Mouse (Mus musculus): ENCODE results near the gene Tent4b. TPM values are rescaled to one million over a fixed set of nuclear protein-coding genes. Genes with fewer than 3 reads are reported as not detected.
A peak's percentile ranks its signal among the peaks of the same experiment; 100 is the strongest.

The Tent4b gene
- polyA plus RNA-seq, 1 experiment from 2014 or later, result 4.6 TPM

GRCm38 (mm10) chr8:88286421-88286960 lies 87.5 kb downstream of the Tent4b start:
- no peak overlapping the region for H3K9ac ChIP-seq (replicated peaks)
- no peak for ATAC-seq
- H3K27me3 ChIP-seq (ENCODE audit: insufficient read depth, low read length), result no peaks in the 10 kb centered on the region
- 78% methylated on average over 14 of the region's 14 CpGs for WGBS (ENCODE audit: insufficient replicate concordance)
- H3K36me3 ChIP-seq (replicated peaks; ENCODE audit: insufficient read depth, low read length), result no peaks in the 10 kb centered on the region
- DNase-seq, result peak; percentile 12
- peaks cover 35% of the 10 kb centered on the region for H3K4me1 ChIP-seq (ENCODE audit: insufficient read depth)
- H3K27ac ChIP-seq (ENCODE audit: low read depth), result no peak overlapping the region
- no peak overlapping the region for H3K4me3 ChIP-seq (ENCODE audit: low read depth, low read length)
- TF ChIP-seq CTCF (IDR thresholded peaks at IDR 0.05; ENCODE audit: low read depth) (no peak), EP300 (IDR thresholded peaks at IDR 0.05; ENCODE audit: low read depth) (no peak)
- H3K4me2 ChIP-seq (ENCODE audit: low read depth, low read length), result no peak overlapping the region
- no peaks in the 10 kb centered on the region for H3K9me3 ChIP-seq (ENCODE audit: low read length)

DNA sequence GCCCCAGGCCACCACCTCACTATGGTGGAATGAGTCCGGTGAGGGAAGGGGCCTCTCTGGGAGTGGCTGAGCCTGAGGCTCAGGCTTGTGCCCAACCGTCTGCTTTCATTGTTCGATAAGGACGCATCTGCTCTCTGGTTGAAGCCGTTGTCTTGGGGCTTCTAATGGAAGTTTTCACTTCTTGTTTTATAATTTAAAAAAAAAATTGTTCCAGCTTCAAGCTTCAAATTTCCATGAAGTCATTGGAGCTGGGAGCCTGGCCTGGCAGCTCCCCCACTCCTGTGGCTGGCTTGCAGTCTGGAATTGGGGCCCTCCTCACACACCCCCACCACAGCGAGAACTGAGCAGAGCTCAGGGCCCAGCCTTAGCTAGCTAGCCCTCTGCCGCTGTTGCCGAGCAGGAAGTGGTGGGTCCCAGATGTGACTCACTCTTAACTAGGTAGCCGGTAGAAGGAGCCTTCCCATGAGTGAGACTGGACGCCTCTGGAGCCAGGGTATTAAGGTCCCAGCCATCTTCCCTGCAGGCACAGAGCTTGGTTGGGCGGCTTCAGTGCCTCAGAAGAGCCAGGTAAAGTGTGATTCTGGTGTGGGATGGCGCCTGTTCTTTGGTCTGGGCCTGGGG lies 89.7 kb downstream of the Tent4b start:
- no peaks in the 10 kb centered on the region for H3K36me3 ChIP-seq (replicated peaks; ENCODE audit: insufficient read depth, low read length)
- peak overlapping the region; percentile 49 for H3K9ac ChIP-seq (replicated peaks)
- H3K4me2 ChIP-seq (ENCODE audit: low read depth, low read length), result peak overlapping the region; percentile 59
- no peaks in the 10 kb centered on the region for H3K27me3 ChIP-seq (ENCODE audit: insufficient read depth, low read length)
- peak overlapping the region; percentile 64 for H3K27ac ChIP-seq (ENCODE audit: low read depth)
- ATAC-seq, result peak; percentile 68
- H3K4me1 ChIP-seq (ENCODE audit: insufficient read depth), result peaks cover 34% of the 10 kb centered on the region
- WGBS (ENCODE audit: insufficient replicate concordance), result 33% methylated on average over 12 of the region's 12 CpGs
- DNase-seq, result peak; percentile 39
- no peaks in the 10 kb centered on the region for H3K9me3 ChIP-seq (ENCODE audit: low read length)
- TF ChIP-seq CTCF (IDR thresholded peaks at IDR 0.05; ENCODE audit: low read depth) (no peak), EP300 (IDR thresholded peaks at IDR 0.05; ENCODE audit: low read depth) (no peak)
- peak overlapping the region; percentile 27 for H3K4me3 ChIP-seq (ENCODE audit: low read depth, low read length)

DNA sequence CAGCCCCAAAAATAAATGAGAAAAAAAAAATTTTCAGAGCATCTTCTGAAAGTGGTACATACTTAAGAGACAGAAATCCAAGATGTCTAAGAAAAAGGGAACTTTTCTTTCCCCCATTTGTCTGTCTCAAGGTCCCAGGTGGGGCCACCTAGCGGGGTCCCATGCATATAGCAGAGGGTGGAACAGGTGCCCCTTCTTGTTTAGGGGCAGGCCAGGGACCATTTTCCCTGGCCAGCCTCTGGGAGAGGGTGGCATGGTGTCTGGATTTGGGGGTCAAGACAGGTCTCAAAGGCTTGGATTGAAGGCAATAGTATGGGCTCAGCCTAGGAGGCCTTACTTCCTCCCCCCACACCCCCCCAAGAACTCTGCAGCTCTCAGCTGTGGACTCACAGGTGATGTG lies 90.9 kb downstream of the Tent4b start:
- DNase-seq (peak; percentile 26), ATAC-seq (no peak)
- no peaks in the 10 kb centered on the region for H3K9me3 ChIP-seq (ENCODE audit: low read length)
- no peak overlapping the region for H3K9ac ChIP-seq (replicated peaks)
- no peaks in the 10 kb centered on the region for H3K27me3 ChIP-seq (ENCODE audit: insufficient read depth, low read length)
- H3K36me3 ChIP-seq (replicated peaks; ENCODE audit: insufficient read depth, low read length), result no peaks in the 10 kb centered on the region
- H3K27ac ChIP-seq (ENCODE audit: low read depth), result peak overlapping the region; percentile 64
- H3K4me2 ChIP-seq (ENCODE audit: low read depth, low read length), result no peak overlapping the region
- WGBS (ENCODE audit: insufficient replicate concordance), result 33% methylated on average over 1 of the region's 1 CpGs
- H3K4me1 ChIP-seq (ENCODE audit: insufficient read depth), result peaks cover 35% of the 10 kb centered on the region
- no peak overlapping the region for H3K4me3 ChIP-seq (ENCODE audit: low read depth, low read length)
- TF ChIP-seq EP300 (IDR thresholded peaks at IDR 0.05; ENCODE audit: low read depth) (no peak), CTCF (IDR thresholded peaks at IDR 0.05; ENCODE audit: low read depth) (peak; percentile 37)

GRCm38 (mm10) chr8:88290326-88291304 lies 91.6 kb downstream of the Tent4b start:
- Histone ChIP-seq H3K4me3 (ENCODE audit: low read depth, low read length) (no peak overlapping the region), H3K36me3 (replicated peaks; ENCODE audit: insufficient read depth, low read length) (no peaks in the 10 kb centered on the region), H3K4me2 (ENCODE audit: low read depth, low read length) (no peak overlapping the region), H3K4me1 (ENCODE audit: insufficient read depth) (peaks cover 42% of the 10 kb centered on the region), H3K27ac (ENCODE audit: low read depth) (peak overlapping the region; percentile 64), H3K27me3 (ENCODE audit: insufficient read depth, low read length) (no peaks in the 10 kb centered on the region), H3K9me3 (ENCODE audit: low read length) (no peaks in the 10 kb centered on the region), H3K9ac (replicated peaks) (no peak overlapping the region)
- WGBS (ENCODE audit: insufficient replicate concordance), result 60% methylated on average over 13 of the region's 13 CpGs
- TF ChIP-seq EP300 (IDR thresholded peaks at IDR 0.05; ENCODE audit: low read depth) (no peak), CTCF (IDR thresholded peaks at IDR 0.05; ENCODE audit: low read depth) (no peak)
- DNase-seq (peak; percentile 14), ATAC-seq (no peak)

GRCm38 (mm10) chr8:88291305-88291690 lies 92.3 kb downstream of the Tent4b start:
- Histone ChIP-seq H3K9ac (replicated peaks) (no peak overlapping the region), H3K27ac (ENCODE audit: low read depth) (no peak overlapping the region), H3K4me2 (ENCODE audit: low read depth, low read length) (no peak overlapping the region), H3K4me1 (ENCODE audit: insufficient read depth) (peaks cover 39% of the 10 kb centered on the region), H3K36me3 (replicated peaks; ENCODE audit: insufficient read depth, low read length) (0 out of 2 replicates have a peak, but pooled peaks cover 3% of the 10 kb centered on the region), H3K27me3 (ENCODE audit: insufficient read depth, low read length) (no peaks in the 10 kb centered on the region), H3K4me3 (ENCODE audit: low read depth, low read length) (no peak overlapping the region), H3K9me3 (ENCODE audit: low read length) (no peaks in the 10 kb centered on the region)
- peak; percentile 14 for DNase-seq
- WGBS (ENCODE audit: insufficient replicate concordance), result 79% methylated on average over 11 of the region's 11 CpGs
- TF ChIP-seq EP300 (IDR thresholded peaks at IDR 0.05; ENCODE audit: low read depth), result no peak
- TF ChIP-seq CTCF (IDR thresholded peaks at IDR 0.05; ENCODE audit: low read depth), result no peak
- no peak for ATAC-seq

- Histone ChIP-seq H3K27me3 (ENCODE audit: insufficient read depth, low read length) (no peaks in the 10 kb centered on the region), H3K4me2 (ENCODE audit: low read depth, low read length) (peak overlapping the region; percentile 9; the same call in 1 of the 2 replicates), H3K4me1 (ENCODE audit: insufficient read depth) (peaks cover 47% of the 10 kb centered on the region), H3K36me3 (replicated peaks; ENCODE audit: insufficient read depth, low read length) (0 out of 2 replicates have a peak, but pooled peaks cover 4% of the 10 kb centered on the region), H3K9me3 (ENCODE audit: low read length) (no peaks in the 10 kb centered on the region), H3K9ac (replicated peaks) (no peak overlapping the region), H3K27ac (ENCODE audit: low read depth) (0 out of 2 replicates have a peak overlapping the region, but pooled peaks have one; percentile 44), H3K4me3 (ENCODE audit: low read depth, low read length) (no peak overlapping the region)
- 48% methylated on average over 3 of the region's 3 CpGs for WGBS (ENCODE audit: insufficient replicate concordance)
- ATAC-seq (no peak), DNase-seq (no peak)
- TF ChIP-seq EP300 (IDR thresholded peaks at IDR 0.05; ENCODE audit: low read depth), result no peak
- no peak for TF ChIP-seq CTCF (IDR thresholded peaks at IDR 0.05; ENCODE audit: low read depth)
These were observed 93.9 kb downstream of the Tent4b start for GRCm38 (mm10) chr8:88292926-88293325.

All from liver, postnatal 0 days (tissue).